Mouse (Mus musculus): ENCODE data around the gene Rsl24d1.
"Not testable (repeated sequence)": the region's sequence is repeated elsewhere in the genome, so short reads cannot be mapped to it uniquely, and the experiment has no call there.

Gene Rsl24d1

GRCm38 (mm10) chr9:73112919-73113906, at the start of gene Rsl24d1:
TSS of gene Rsl24d1 (plus strand) at chr9:73113426.
- peak; percentile 66 for DNase-seq (ENCODE audit: low spot score)

GRCm38 (mm10) chr9:73063621-73064290, 49.5 kb upstream of the Rsl24d1 start:
- DNase-seq (ENCODE audit: low spot score), result no peak

GRCm38 (mm10) chr9:73067086-73067485, 46.1 kb upstream of the Rsl24d1 start:
- no peak for DNase-seq (ENCODE audit: low spot score)

GRCm38 (mm10) chr9:73068230-73068679, 45.0 kb upstream of the Rsl24d1 start:
- no peak for DNase-seq (ENCODE audit: low spot score)

GRCm38 (mm10) chr9:73068688-73069087, 44.5 kb upstream of the Rsl24d1 start:
- DNase-seq (ENCODE audit: low spot score), result no peak

GRCm38 (mm10) chr9:73070971-73071659, 42.1 kb upstream of the Rsl24d1 start:
- DNase-seq (ENCODE audit: low spot score), result no peak

- DNase-seq (ENCODE audit: low spot score), result no peak
These were observed 40.8 kb upstream of the Rsl24d1 start for GRCm38 (mm10) chr9:73072426-73072825.

GRCm38 (mm10) chr9:73073169-73073568, 40.1 kb upstream of the Rsl24d1 start:
- DNase-seq (ENCODE audit: low spot score), result no peak

- not testable (repeated sequence) for DNase-seq (ENCODE audit: low spot score)
These were observed 33.9 kb upstream of the Rsl24d1 start for GRCm38 (mm10) chr9:73079349-73079748.

- DNase-seq (ENCODE audit: low spot score), result no peak
These were observed 33.4 kb upstream of the Rsl24d1 start for GRCm38 (mm10) chr9:73079801-73080325.

GRCm38 (mm10) chr9:73082291-73083000, 30.8 kb upstream of the Rsl24d1 start:
- DNase-seq (ENCODE audit: low spot score), result no peak

- no peak for DNase-seq (ENCODE audit: low spot score)
These were observed 29.3 kb upstream of the Rsl24d1 start for GRCm38 (mm10) chr9:73083956-73084355.

GRCm38 (mm10) chr9:73085845-73086244, 27.4 kb upstream of the Rsl24d1 start:
- DNase-seq (ENCODE audit: low spot score), result no peak

GRCm38 (mm10) chr9:73087121-73087520, 26.1 kb upstream of the Rsl24d1 start:
- DNase-seq (ENCODE audit: low spot score), result no peak

GRCm38 (mm10) chr9:73087581-73087980, 25.6 kb upstream of the Rsl24d1 start:
- DNase-seq (ENCODE audit: low spot score), result no peak

- no peak for DNase-seq (ENCODE audit: low spot score)
These were observed 23.9 kb upstream of the Rsl24d1 start for GRCm38 (mm10) chr9:73089222-73089920.

- DNase-seq (ENCODE audit: low spot score), result no peak
These were observed 23.1 kb upstream of the Rsl24d1 start for GRCm38 (mm10) chr9:73090121-73090520.

- DNase-seq (ENCODE audit: low spot score), result no peak
These were observed 21.5 kb upstream of the Rsl24d1 start for GRCm38 (mm10) chr9:73091747-73092146.

GRCm38 (mm10) chr9:73094580-73094979, 18.6 kb upstream of the Rsl24d1 start:
- DNase-seq (ENCODE audit: low spot score), result no peak

GRCm38 (mm10) chr9:73097898-73098297, 15.3 kb upstream of the Rsl24d1 start:
- DNase-seq (ENCODE audit: low spot score), result no peak

GRCm38 (mm10) chr9:73101536-73101935, 11.7 kb upstream of the Rsl24d1 start, which contains the start of gene Khdc3:
TSS of gene Khdc3 (plus strand) at chr9:73101836.
- no peak for DNase-seq (ENCODE audit: low spot score)
